Mouse (Mus musculus) CH12.LX (cell line): ENCODE data around the gene Gipr. TPM values are rescaled to one million over a fixed set of nuclear protein-coding genes. Genes with fewer than 3 reads are reported as not detected.

Source experiments
- DNase-seq: peaks from one replicate; pipeline ENCODE4 v3.0.0-alpha.2; 2013; ENCODE audit errors: extremely low read depth
- H3K27ac ChIP-seq: 2 replicates; pipeline ENCODE4 v1.5.1; 2012; ENCODE audit warnings: low read depth, mild to moderate bottlenecking, control low read depth, moderate library complexity; ENCODE audit not compliant: insufficient read depth
- H3K27me3 ChIP-seq: replicated peaks from 2 replicates; pipeline ENCODE3; 2012; ENCODE audit warnings: inconsistent platforms
- H3K36me3 ChIP-seq, 2 experiments: replicated peaks in 1 of 2; 2 replicates each; pipeline versions ENCODE3 to v1.6.1; 2012; ENCODE audit warnings: inconsistent platforms in 1 of 2, low read length in 1 of 2, mild to moderate bottlenecking in 1 of 2, mixed read lengths in 1 of 2, moderate library complexity in 1 of 2; ENCODE audit not compliant: control insufficient read depth in 1 of 2, insufficient read depth in 1 of 2
- H3K4me1 ChIP-seq, 2 experiments: 2 replicates each; pipeline ENCODE4 v1.6.1; 2012; ENCODE audit warnings: inconsistent platforms in 1 of 2, moderate library complexity in 1 of 2; ENCODE audit not compliant: insufficient read depth in 2 of 2, control insufficient read depth in 1 of 2
- H3K4me2 ChIP-seq: 2 replicates; pipeline ENCODE4 v1.6.1; 2012; ENCODE audit warnings: low read depth, mild to moderate bottlenecking, control low read depth; ENCODE audit not compliant: poor library complexity, insufficient read depth, severe bottlenecking
- H3K4me3 ChIP-seq, 3 experiments: fragments of 150-350 bp in 1 of 3; sonication (generic) in 1 of 3; replicated peaks in 1 of 3; 2 replicates each; pipeline versions ENCODE3 to v1.5.1; 2011 to 2012; ENCODE audit warnings: low read depth in 2 of 3, low read length in 2 of 3, mild to moderate bottlenecking in 2 of 3, moderate library complexity in 2 of 3, control low read depth in 1 of 3, improper control_type of control experiment in 1 of 3, inconsistent platforms in 1 of 3, mixed read lengths in 1 of 3; ENCODE audit not compliant: poor library complexity in 1 of 3
- H3K79me2 ChIP-seq: replicated peaks from 2 replicates; pipeline ENCODE4 v1.6.1; 2012; ENCODE audit warnings: mild to moderate bottlenecking, moderate library complexity; ENCODE audit not compliant: control insufficient read depth, poor library complexity, insufficient read depth, severe bottlenecking; ENCODE audit errors: extremely low read depth
- H3K9ac ChIP-seq: 2 replicates; pipeline ENCODE4 v1.6.1; 2012; ENCODE audit warnings: low read depth, mild to moderate bottlenecking, control low read depth, moderate library complexity; ENCODE audit not compliant: insufficient read depth
- H3K9me3 ChIP-seq: replicated peaks from 2 replicates; pipeline ENCODE3; 2012; ENCODE audit warnings: low read length, inconsistent platforms, mixed read lengths
- BHLHE40 ChIP-seq: IDR thresholded peaks from 2 replicates; pipeline ENCODE4 v1.6.1; 2011; ENCODE audit warnings: mild to moderate bottlenecking, low read depth, low read length, improper control_type of control experiment
- CHD1 ChIP-seq: IDR thresholded peaks from 2 replicates; pipeline ENCODE4 v1.6.1; 2012; ENCODE audit warnings: low read depth, low read length, improper control_type of control experiment, inconsistent platforms
- CHD2 ChIP-seq: IDR thresholded peaks from 2 replicates; pipeline ENCODE4 v1.6.1; 2011; ENCODE audit warnings: low read length, improper control_type of control experiment
- CTCF ChIP-seq, 2 experiments: IDR thresholded peaks in 1 of 2; conservative IDR thresholded peaks in 1 of 2; 2 replicates each; pipeline ENCODE4 v1.5.1; 2011 to 2012; ENCODE audit warnings: low read depth in 2 of 2, low read length in 2 of 2, improper control_type of control experiment in 1 of 2, inconsistent platforms in 1 of 2, mild to moderate bottlenecking in 1 of 2, moderate library complexity in 1 of 2
- E2F4 ChIP-seq: IDR thresholded peaks from 2 replicates; pipeline ENCODE4 v1.6.1; 2011; ENCODE audit warnings: low read depth, low read length, improper control_type of control experiment; ENCODE audit not compliant: insufficient replicate concordance
- ELF1 ChIP-seq: IDR thresholded peaks from 2 replicates; pipeline ENCODE4 v1.6.1; 2014; ENCODE audit warnings: low read depth, mild to moderate bottlenecking, inconsistent platforms, low read length, improper control_type of control experiment
- ETS1 ChIP-seq: conservative IDR thresholded peaks from 2 replicates; pipeline ENCODE4 v1.6.1; 2012; ENCODE audit warnings: low read depth, mild to moderate bottlenecking, inconsistent platforms, low read length, improper control_type of control experiment, moderate library complexity
- GABPA ChIP-seq: IDR thresholded peaks from 2 replicates; pipeline ENCODE4 v1.6.1; 2012; ENCODE audit warnings: low read depth, low read length, improper control_type of control experiment, inconsistent platforms; ENCODE audit not compliant: insufficient replicate concordance
- IRF4 ChIP-seq: IDR thresholded peaks from 2 replicates; pipeline ENCODE4 v1.6.1; 2014; ENCODE audit warnings: low read depth, mild to moderate bottlenecking, inconsistent platforms, low read length, improper control_type of control experiment
- JUN ChIP-seq: IDR thresholded peaks from 2 replicates; pipeline ENCODE4 v1.6.1; 2011; ENCODE audit warnings: low read depth, mild to moderate bottlenecking, low read length, improper control_type of control experiment, moderate library complexity; ENCODE audit not compliant: insufficient read depth
- JUND ChIP-seq: conservative IDR thresholded peaks from 2 replicates; pipeline ENCODE4 v1.6.1; 2011; ENCODE audit warnings: low read depth, low read length, improper control_type of control experiment
- KAT2A ChIP-seq: IDR thresholded peaks from 2 replicates; pipeline ENCODE4 v1.6.1; 2012; ENCODE audit warnings: low read length, improper control_type of control experiment, inconsistent platforms; ENCODE audit not compliant: insufficient replicate concordance
- MAFK ChIP-seq: IDR thresholded peaks from 2 replicates; pipeline ENCODE4 v1.6.1; 2011; ENCODE audit warnings: low read length, improper control_type of control experiment; ENCODE audit not compliant: insufficient replicate concordance
- MAX ChIP-seq: IDR thresholded peaks from 2 replicates; pipeline ENCODE4 v1.6.1; 2011; ENCODE audit warnings: low read length, improper control_type of control experiment
- MAZ ChIP-seq: IDR thresholded peaks from 2 replicates; pipeline ENCODE4 v1.6.1; 2012; ENCODE audit warnings: low read depth, mild to moderate bottlenecking, inconsistent platforms, low read length, improper control_type of control experiment, moderate library complexity
- MXI1 ChIP-seq: IDR thresholded peaks from 2 replicates; pipeline ENCODE4 v1.6.1; 2011; ENCODE audit warnings: mild to moderate bottlenecking, low read depth, low read length, improper control_type of control experiment
- NELFE ChIP-seq: IDR thresholded peaks from 2 replicates; pipeline ENCODE4 v1.6.1; 2011; ENCODE audit warnings: low read depth, low read length, improper control_type of control experiment
- POLR2A ChIP-seq: IDR thresholded peaks from 2 replicates; pipeline ENCODE4 v1.6.1; 2011; ENCODE audit warnings: low read depth, mild to moderate bottlenecking, improper control_type of control experiment, low read length
- POLR2AphosphoS2 ChIP-seq: IDR thresholded peaks from 2 replicates; pipeline ENCODE4 v1.6.1; 2011; ENCODE audit warnings: low read depth, low read length, improper control_type of control experiment
- RAD21 ChIP-seq: IDR thresholded peaks from 2 replicates; pipeline ENCODE4 v1.6.1; 2011; ENCODE audit warnings: low read depth, mild to moderate bottlenecking, low read length, improper control_type of control experiment, moderate library complexity
- TBP ChIP-seq: conservative IDR thresholded peaks from 2 replicates; pipeline ENCODE4 v1.6.1; 2011; ENCODE audit warnings: low read depth, low read length, improper control_type of control experiment
- TCF12 ChIP-seq: IDR thresholded peaks from 2 replicates; pipeline ENCODE4 v1.6.1; 2014; ENCODE audit warnings: low read depth, mild to moderate bottlenecking, inconsistent platforms, low read length, improper control_type of control experiment
- USF1 ChIP-seq: IDR thresholded peaks from 2 replicates; pipeline ENCODE4 v1.6.1; 2014; ENCODE audit warnings: low read depth, mild to moderate bottlenecking, inconsistent platforms, low read length, improper control_type of control experiment
- USF2 ChIP-seq: conservative IDR thresholded peaks from 2 replicates; pipeline ENCODE4 v1.6.1; 2011; ENCODE audit warnings: low read depth, low read length, improper control_type of control experiment
- ZC3H11A ChIP-seq: IDR thresholded peaks from 2 replicates; pipeline ENCODE4 v1.6.1; 2012; ENCODE audit warnings: low read depth, mild to moderate bottlenecking, inconsistent platforms, low read length, improper control_type of control experiment
- ZKSCAN1 ChIP-seq: IDR thresholded peaks from 2 replicates; pipeline ENCODE4 v1.6.1; 2012; ENCODE audit warnings: low read depth, inconsistent platforms, low read length, improper control_type of control experiment, borderline replicate concordance
- ZNF384 ChIP-seq: IDR thresholded peaks from 2 replicates; pipeline ENCODE4 v1.6.1; 2012; ENCODE audit warnings: low read depth, low read length, improper control_type of control experiment, inconsistent platforms
- dilution Hi-C: fragments of 300-500 bp; cut with MboI; formaldehyde crosslinking; loops from 2 replicates; pipeline ENCODE4 v1.14.3; 2020; ENCODE audit warnings: low sequenced_read_pairs; ENCODE audit not compliant: extremely low pct_unique_long_range_greater_than_20kb, extremely low pct_ligation_motif_present
- in situ Hi-C: fragments of 300-500 bp; cut with MboI; formaldehyde crosslinking; loops from 3 replicates; pipeline ENCODE4 v1.14.3; 2019; ENCODE audit warnings: low sequenced_read_pairs, low pct_ligation_motif_present, low pct_unique_long_range_greater_than_20kb, mixed read lengths
- polyA plus RNA-seq: library from polyadenylated mRNA; unstranded; fragments of >175 nt; gene quantifications from 2 replicates; pipeline ENCODE4 v1.2.1, GENCODE M21; 2012; ENCODE audit warnings: low read depth; ENCODE audit not compliant: insufficient read length
- total RNA-seq, 2 experiments: library from RNA; depleted of rRNA; stranded (reverse); fragments of 300-350 nt in 1 of 2; fragments of >200 nt in 1 of 2; gene quantifications; 2 replicates each; pipeline ENCODE4 v1.2.3; 2012 to 2014

The Gipr gene
- total and polyA plus RNA-seq, 3 experiments = 0.04 to 0.11 TPM; not detected in 1

DNA sequence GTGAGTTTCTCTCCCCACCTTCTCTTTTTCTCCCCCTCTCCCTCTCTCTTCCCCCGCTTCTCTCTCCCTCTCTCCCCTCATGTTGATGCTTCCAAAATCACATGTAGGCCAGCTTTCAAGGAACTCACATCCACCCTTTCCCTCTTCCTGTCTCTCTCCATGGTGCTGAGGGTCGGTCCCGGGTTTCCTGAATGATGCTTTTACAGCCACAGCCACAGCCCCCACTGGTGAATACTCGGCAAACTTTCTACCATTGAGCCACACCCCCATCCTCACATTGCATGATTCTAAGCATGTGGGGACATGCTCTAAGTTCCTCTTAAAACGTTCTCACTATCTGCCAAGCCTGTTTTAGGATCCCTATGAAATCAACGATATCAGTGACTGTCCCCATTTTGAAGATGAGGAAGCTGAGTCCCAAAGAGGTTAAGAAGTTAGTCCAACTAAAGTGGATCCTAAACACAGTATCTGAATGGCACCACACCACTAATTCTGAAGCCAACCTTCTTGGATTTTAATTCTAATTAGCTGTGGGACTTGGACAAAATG is 18.4 kb downstream of the Gipr start:
- dilution Hi-C loops = no loop called here
- Histone ChIP-seq H3K4me2 (peak overlapping the region; percentile 35), H3K79me2 (peaks cover 15% of the 10 kb centered on the region), H3K27me3 (no peaks in the 10 kb centered on the region), H3K36me3 (peaks cover 39 to 58% of the 10 kb centered on the region in 2 experiments), H3K27ac (no peak overlapping the region), H3K9ac (no peak overlapping the region; the same call in 1 of the 2 replicates), H3K4me3 (no peak overlapping the region), H3K4me1 (peaks cover 9 to 39% of the 10 kb centered on the region in 2 experiments), H3K9me3 (no peaks in the 10 kb centered on the region)
- DNase-seq = no peak
- in situ Hi-C loops = no loop called here
- TF ChIP-seq ZC3H11A (no peak), JUND (no peak), USF1 (no peak), MAZ (no peak), CHD2 (no peak), ELF1 (no peak), ZKSCAN1 (no peak), NELFE (no peak), POLR2A (no peak), JUN (no peak), MAX (no peak), TBP (no peak), KAT2A (no peak), USF2 (no peak), CTCF (conservative IDR thresholded peaks at IDR 0.05 in 1 of 2, IDR thresholded peaks at IDR 0.05 in 1 of 2; ENCODE audit: low read depth in 2 of 2, low read length in 2 of 2) (no peak), BHLHE40 (no peak), ZNF384 (no peak), CHD1 (no peak)

DNA sequence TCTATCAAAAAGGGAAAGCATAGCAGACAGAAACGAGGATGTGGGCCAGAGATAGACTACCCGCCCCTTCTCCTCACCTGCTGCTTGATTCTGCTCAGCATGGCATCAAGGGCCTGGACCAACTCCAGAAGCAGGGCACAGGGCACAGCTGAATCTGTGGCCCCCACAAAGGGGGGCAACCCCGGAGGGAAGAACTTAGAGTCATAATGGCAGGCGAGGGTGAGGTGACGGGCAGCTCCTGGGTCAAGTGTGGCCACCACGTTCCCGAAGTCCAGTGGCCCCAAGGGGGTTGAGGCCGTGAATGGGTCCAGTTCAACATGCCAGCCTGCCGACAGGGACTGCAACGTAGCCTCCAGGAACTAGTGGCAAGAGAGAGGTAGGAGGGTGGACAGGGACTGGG is 19.1 kb downstream of the Gipr start:
- in situ Hi-C loops (no loop called here), dilution Hi-C loops (no loop called here)
- Histone ChIP-seq H3K4me2 (no peak overlapping the region), H3K9me3 (no peaks in the 10 kb centered on the region), H3K4me3 (no peak overlapping the region), H3K9ac (no peak overlapping the region), H3K79me2 (peaks cover 15% of the 10 kb centered on the region), H3K4me1 (peaks cover 9 to 36% of the 10 kb centered on the region in 2 experiments), H3K27ac (no peak overlapping the region), H3K36me3 (peaks cover 34 to 58% of the 10 kb centered on the region in 2 experiments), H3K27me3 (no peaks in the 10 kb centered on the region)
- TF ChIP-seq JUN (no peak), ZC3H11A (no peak), E2F4 (no peak), MAFK (no peak), RAD21 (no peak), MXI1 (no peak), GABPA (no peak), USF2 (no peak), TCF12 (no peak), MAZ (no peak), IRF4 (no peak), ETS1 (no peak), TBP (no peak), CHD2 (no peak), POLR2AphosphoS2 (no peak)
- DNase-seq = no peak
